Mouse (Mus musculus) hindbrain, embryonic 10.5 days (tissue): Measurements from ENCODE around the gene Atp4b. TPM values are rescaled to one million over a fixed set of nuclear protein-coding genes. Genes with fewer than 3 reads are reported as not detected.
"Not testable (repeated sequence)": the region's sequence is repeated elsewhere in the genome, so short reads cannot be mapped to it uniquely, and the experiment has no call there.

Experiments
- DNase-seq: peaks from one replicate; pipeline ENCODE4 v3.0.0-alpha.2; 2017; ENCODE audit warnings: low spot score
- H3K27ac ChIP-seq: fragments of 300-500 bp; sonication (generic); 2 replicates; pipeline ENCODE4 v1.5.1; 2016; ENCODE audit warnings: mild to moderate bottlenecking, moderate library complexity
- H3K27me3 ChIP-seq: fragments of 300-500 bp; sonication (generic); 2 replicates; pipeline ENCODE4 v1.6.1; 2016; ENCODE audit warnings: mild to moderate bottlenecking; ENCODE audit not compliant: poor library complexity, insufficient read depth, severe bottlenecking
- H3K36me3 ChIP-seq: fragments of 300-500 bp; sonication (generic); 2 replicates; pipeline ENCODE4 v1.6.1; 2016; ENCODE audit warnings: mild to moderate bottlenecking, moderate library complexity
- H3K4me1 ChIP-seq: fragments of 300-500 bp; sonication (generic); replicated peaks from 2 replicates; pipeline ENCODE4 v1.6.1; 2016; ENCODE audit warnings: mild to moderate bottlenecking
- H3K4me3 ChIP-seq: fragments of 300-500 bp; sonication (generic); 2 replicates; pipeline ENCODE4 v1.5.1; 2016; ENCODE audit warnings: mild to moderate bottlenecking, moderate library complexity
- H3K9me3 ChIP-seq: fragments of 300-500 bp; sonication (generic); 2 replicates; pipeline ENCODE4 v1.6.1; 2016; ENCODE audit warnings: mild to moderate bottlenecking, moderate library complexity
- WGBS: fragments of 180-500 bp; shearing (Covaris S2); methylation state at CpG from one replicate; pipeline ENCODE4 v1.1.7; 2016; 5-methylcytosine and 5-hydroxymethylcytosine counted together
- polyA plus RNA-seq: library from polyadenylated mRNA; unstranded; fragments of >200 nt; fragmentation: Nextera tagmentation; extraction: Ambion mirVana; gene quantifications from 2 replicates; pipeline ENCODE4 v1.2.1, GENCODE M21; 2016

The Atp4b gene
- polyA plus RNA-seq, 1 experiment from 2014 or later: 0.18 TPM

GRCm38 (mm10) chr8:13338901-13339645 lies 57.6 kb downstream of the Atp4b start:
- H3K9me3 ChIP-seq: no peaks in the 10 kb centered on the region
- H3K36me3 ChIP-seq: peaks cover 40% of the 10 kb centered on the region
- peaks cover 28% of the 10 kb centered on the region for H3K4me1 ChIP-seq
- H3K27me3 ChIP-seq: no peaks in the 10 kb centered on the region
- H3K27ac ChIP-seq: peak overlapping the region; percentile 98
- WGBS: 1% methylated on average over 70 of the region's 70 CpGs
- H3K4me3 ChIP-seq: peak overlapping the region; percentile 98
- DNase-seq: peak; percentile 42

- peak within 1 kb of the TSS; percentile 98 for H3K27ac ChIP-seq
- WGBS: 9% methylated on average over 72 of the region's 72 CpGs
Observed at GRCm38 (mm10) chr8:13338255-13338860, 58.3 kb downstream of the Atp4b start, which contains the start of gene Tfdp1. Tfdp1 (plus strand) TSS chr8:13338751.

GRCm38 (mm10) chr8:13337678-13338077 lies 58.9 kb downstream of the Atp4b start:
- DNase-seq: no peak
- Histone ChIP-seq H3K27ac (peak overlapping the region; percentile 98), H3K4me1 (peaks cover 27% of the 10 kb centered on the region), H3K27me3 (no peaks in the 10 kb centered on the region), H3K36me3 (peaks cover 26% of the 10 kb centered on the region), H3K9me3 (no peaks in the 10 kb centered on the region), H3K4me3 (peak overlapping the region; percentile 98)
- 87% methylated on average over 3 of the region's 3 CpGs for WGBS

More at GRCm38 (mm10) chr8:13338255-13338860, 58.3 kb downstream of the Atp4b start, which contains the start of gene Tfdp1:
- peak; percentile 88 for DNase-seq
- Histone ChIP-seq H3K4me3 (peak within 1 kb of the TSS; percentile 98), H3K27me3 (no peaks in the 10 kb centered on the region), H3K4me1 (peaks cover 28% of the 10 kb centered on the region), H3K36me3 (peaks cover 33% of the 10 kb centered on the region), H3K9me3 (no peaks in the 10 kb centered on the region)

GRCm38 (mm10) chr8:13337245-13337644 lies 59.4 kb downstream of the Atp4b start:
- peaks cover 26% of the 10 kb centered on the region for H3K4me1 ChIP-seq
- not testable (repeated sequence) for DNase-seq, H3K27ac ChIP-seq, H3K4me3 ChIP-seq, H3K9me3 ChIP-seq, H3K27me3 ChIP-seq
- peaks cover 22% of the 10 kb centered on the region for H3K36me3 ChIP-seq
- 91% methylated on average over 6 of the region's 6 CpGs for WGBS

Other genes starting within 250 kb of the Atp4b start
- gene Lamp1, start 237.7 kb downstream of the Atp4b start, polyA plus RNA-seq: 218 and 231 TPM in 2 replicates
- gene Grtp1, start 196.2 kb downstream of the Atp4b start, polyA plus RNA-seq: 14.5 and 16.5 TPM in 2 replicates
- gene Adprhl1, start 142.7 kb downstream of the Atp4b start, polyA plus RNA-seq: 0.25 and 0.73 TPM in 2 replicates
- gene Dcun1d2, start 108.7 kb downstream of the Atp4b start, polyA plus RNA-seq: 25.3 and 27.6 TPM in 2 replicates
- gene Tmco3, start 108.6 kb downstream of the Atp4b start, polyA plus RNA-seq: 35.6 and 40.9 TPM in 2 replicates
- 162 and 186 TPM in 2 replicates for gene Tfdp1, start 58.1 kb downstream of the Atp4b start, polyA plus RNA-seq
- gene Grk1, start 8.3 kb upstream of the Atp4b start, polyA plus RNA-seq: 0.02 TPM in 1 of 2 replicates, not detected in the other
- 0.27 and 0.56 TPM in 2 replicates for gene Tmem255b, start 38.4 kb upstream of the Atp4b start, polyA plus RNA-seq
- gene Gas6, start 97.7 kb upstream of the Atp4b start, polyA plus RNA-seq: 12.9 and 15.8 TPM in 2 replicates
- not detected in 2 replicates for gene 1700029H14Rik, start 165.6 kb upstream of the Atp4b start, polyA plus RNA-seq